ENCODE assay signal across 11 mouse cellular contexts in genomic region chr5:32195857-32196609, GRCm38 (mm10). TPM values are rescaled to one million over a fixed set of nuclear protein-coding genes. Genes with fewer than 3 reads are reported as not detected.
DNase-seq lines count a peak whose midpoint lies in the region; ATAC-seq and TF ChIP-seq lines count a peak whose summit lies in the region.
"Had no signal": no experiment of that assay in that cellular context is flagged by ENCODE, and none has a peak within 500 bp of the region (broad histone marks: within the 10 kb centered on the region; RNA-seq: fewer than 3 reads in every experiment).

No protein-coding gene starts in this region.

- no peaks in the 10 kb centered on the region for H3K9me3 ChIP-seq in ES-Bruce4 (replicated peaks; ENCODE audit: control insufficient read depth, insufficient read depth, low read length, poor library complexity, severe bottlenecking)
- no peaks in the 10 kb centered on the region for H3K9me3 ChIP-seq in midbrain, embryonic 14.5 days (ENCODE audit: control insufficient read depth, low read length)
- H3K9me3 ChIP-seq: limb, embryonic 12.5 days had no signal

- H3K27ac ChIP-seq in ES-Bruce4 (ENCODE audit: insufficient read depth, low read length), result no peak overlapping the region
- no peak overlapping the region for H3K27ac ChIP-seq in kidney, adult 2 months (ENCODE audit: insufficient read depth, low read depth, low read length)
- H3K27ac ChIP-seq in midbrain, embryonic 14.5 days (replicated peaks; ENCODE audit: low read depth, low read length), result no peak overlapping the region
- H3K27ac ChIP-seq: limb, embryonic 12.5 days had no signal

- WGBS in kidney, adult 2 months, result 31% methylated on average over 12 of the region's 12 CpGs
- 72% methylated on average over 12 of the region's 12 CpGs for WGBS in midbrain, embryonic 14.5 days

- TF ChIP-seq EP300 in ES-Bruce4 (IDR thresholded peaks at IDR 0.05; ENCODE audit: insufficient read depth, low read depth, low read length), result no peak

- no peaks in the 10 kb centered on the region for H3K4me1 ChIP-seq in ES-Bruce4 (ENCODE audit: control insufficient read depth, insufficient read depth, low read length)
- no peaks in the 10 kb centered on the region for H3K4me1 ChIP-seq in kidney, adult 2 months (ENCODE audit: control insufficient read depth, insufficient read depth, low read length)
- no peaks in the 10 kb centered on the region for H3K4me1 ChIP-seq in midbrain, embryonic 14.5 days (ENCODE audit: control insufficient read depth, insufficient read depth, low read length)
- H3K4me1 ChIP-seq: limb, embryonic 12.5 days had no signal

- no peaks in the 10 kb centered on the region for H3K27me3 ChIP-seq in ES-Bruce4 (ENCODE audit: control insufficient read depth, insufficient read depth, low read length, poor library complexity, severe bottlenecking)
- no peaks in the 10 kb centered on the region for H3K27me3 ChIP-seq in kidney, adult 2 months (replicated peaks; ENCODE audit: control insufficient read depth, insufficient read depth, low read length)
- no peaks in the 10 kb centered on the region for H3K27me3 ChIP-seq in midbrain, embryonic 14.5 days (ENCODE audit: control insufficient read depth, insufficient read depth, low read length)
- H3K27me3 ChIP-seq: limb, embryonic 12.5 days had no signal

- H3K36me3 ChIP-seq in ES-Bruce4 (ENCODE audit: control insufficient read depth, insufficient read depth, low read length, poor library complexity, severe bottlenecking), result no peaks in the 10 kb centered on the region
- no peaks in the 10 kb centered on the region for H3K36me3 ChIP-seq in kidney, adult 2 months (ENCODE audit: control insufficient read depth, insufficient read depth, low read length)
- no peaks in the 10 kb centered on the region for H3K36me3 ChIP-seq in midbrain, embryonic 14.5 days (ENCODE audit: control insufficient read depth, insufficient read depth, low read length)
- H3K36me3 ChIP-seq: limb, embryonic 12.5 days had no signal

- H3K4me3 ChIP-seq in ES-Bruce4 (ENCODE audit: low read depth, low read length), result no peak overlapping the region
- H3K4me3 ChIP-seq in kidney, adult 2 months (ENCODE audit: insufficient read depth, low read depth, low read length), result no peak overlapping the region
- no peak overlapping the region for H3K4me3 ChIP-seq in midbrain, embryonic 14.5 days (replicated peaks; ENCODE audit: low read depth, low read length)
- H3K4me3 ChIP-seq: limb, embryonic 12.5 days had no signal

- intact Hi-C loops in heart, postnatal 25 days (cut with DNase I), result loop anchor here (2.0 to 5.0 kb wide), 2 partner anchors 54 to 633 kb away; no protein-coding TSS in a partner anchor
- intact Hi-C loops in gastrocnemius, postnatal 36 days (cut with DNase I), result loop anchor here (2.0 to 5.0 kb wide), 2 partner anchors 44 to 597 kb away; no protein-coding TSS in a partner anchor

- H3K4me2 ChIP-seq in midbrain, embryonic 14.5 days (ENCODE audit: low read length), result no peak overlapping the region
- H3K4me2 ChIP-seq: limb, embryonic 12.5 days had no signal

- no peak overlapping the region for H3K9ac ChIP-seq in ES-Bruce4 (ENCODE audit: low read depth, poor library complexity, severe bottlenecking)
- no peak overlapping the region for H3K9ac ChIP-seq in midbrain, embryonic 14.5 days (replicated peaks; ENCODE audit: low read length)
- H3K9ac ChIP-seq: limb, embryonic 12.5 days had no signal

- no peak for TF ChIP-seq POLR2A in ES-Bruce4 (IDR thresholded peaks at IDR 0.05; ENCODE audit: insufficient read depth, low read length)
- no peak for TF ChIP-seq POLR2A in kidney, adult 2 months (IDR thresholded peaks at IDR 0.05; ENCODE audit: low read depth, low read length)

- DNase-seq in heart, adult 11 months, result peak; percentile 93
- DNase-seq in heart, postnatal 25 days (ENCODE audit: low spot score), result no peak
- peak; percentile 52 for DNase-seq in kidney, adult 2 months
- peak; percentile 43 to 60 for DNase-seq in lung, postnatal 4 days
- no peak for DNase-seq in gastrocnemius, postnatal 36 days
- no peak for DNase-seq in midbrain, embryonic 14.5 days
- no peak for DNase-seq in thymus, postnatal 4 days
- DNase-seq: embryo, embryonic 11 days; spleen, adult 18-20 months had no signal

- ATAC-seq in midbrain, embryonic 14.5 days (ENCODE audit: low FRiP score, low TSS enrichment), result no peak

- peak; percentile 4 for TF ChIP-seq CTCF in ES-Bruce4 (IDR thresholded peaks at IDR 0.05; ENCODE audit: low read depth, low read length)
- TF ChIP-seq CTCF in kidney, adult 2 months (conservative IDR thresholded peaks at IDR 0.05; ENCODE audit: insufficient read depth, insufficient read length, low read depth, low read length), result no peak

RNA-seq across cellular contexts. Expression of gene Plb1, which starts 36.5 kb away (rescaled TPM):
- 1 to 10 TPM; 1.5 TPM for total RNA-seq in heart, postnatal 25 days (2021)
- not detected in 2 replicates for polyA plus RNA-seq in ES-Bruce4 (2011; ENCODE audit: insufficient read depth, insufficient read length, low read depth, missing spikeins)
- 0.02 and 0.03 TPM in 2 replicates for polyA plus RNA-seq in kidney, adult 2 months (2012; rRNA removed)
- 1 to 10 TPM; 1.3 to 1.6 TPM for total RNA-seq in gastrocnemius, postnatal 36 days (2021)
- polyA plus RNA-seq in midbrain, embryonic 14.5 days (2014; fragmentation: Nextera tagmentation; extraction: Ambion mirVana), result not detected in 2 replicates

Comparison
In these comparisons a context has a peak if more than half of its experiments do, and no peak if none do; other contexts are left out.
1. DNase-seq: peak in heart, adult 11 months (single experiment), kidney, adult 2 months (single experiment) and lung, postnatal 4 days (2 of 2); none in heart, postnatal 25 days (single experiment), gastrocnemius, postnatal 36 days (0 of 2), midbrain, embryonic 14.5 days (single experiment) and thymus, postnatal 4 days (single experiment).